Mouse (Mus musculus) heart, adult 2 months (tissue): Measurements from ENCODE around the gene Pcsk5.

Source experiments
- CTCF ChIP-seq: fragments of 200-600 bp; IDR thresholded peaks from 2 replicates; pipeline ENCODE4 v1.8.1; 2022; ENCODE audit warnings: antibody characterized with exemption, mild to moderate bottlenecking, moderate library complexity
- POLR2A ChIP-seq: fragments of 200-500 bp; IDR thresholded peaks from 2 replicates; pipeline ENCODE4 v1.6.1; 2011; ENCODE audit warnings: mild to moderate bottlenecking, low read depth, low read length, control low read depth; ENCODE audit not compliant: insufficient read depth

- TF ChIP-seq CTCF (no peak), POLR2A (no peak)
These were observed 440.6 kb downstream of the Pcsk5 start for GRCm38 (mm10) chr19:17396802-17397201.
